Mouse (Mus musculus) gastrocnemius, postnatal 14 days (tissue): ENCODE results near the gene Mmp25. TPM values are rescaled to one million over a fixed set of nuclear protein-coding genes. Genes with fewer than 3 reads are reported as not detected.
"Not testable (repeated sequence)": the region's sequence is repeated elsewhere in the genome, so short reads cannot be mapped to it uniquely, and the experiment has no call there.

Experiments used
- DNase-seq: peaks from one replicate; pipeline ENCODE4 v3.0.0; 2021; ENCODE audit warnings: mixed read lengths
- intact Hi-C: fragments of 180-260 bp; cut with DNase I; formaldehyde crosslinking; loops from one replicate; pipeline ENCODE4 v1.15.1; 2025; ENCODE audit warnings: low total_unique reads
- total RNA-seq, 2 experiments: library from RNA; stranded (reverse); gene quantifications; 2 replicates each; pipeline ENCODE4 v1.2.3; 2021

The Mmp25 gene
- total RNA-seq, 2 experiments from 2014 or later: 0.20 to 0.27 TPM

GRCm38 (mm10) chr17:23604394-23604793 is 40.7 kb downstream of the Mmp25 start:
- intact Hi-C loops: no loop called here
- no peak for DNase-seq

GRCm38 (mm10) chr17:23603542-23603941 is 41.5 kb downstream of the Mmp25 start:
- intact Hi-C loops: no loop called here
- DNase-seq: no peak

GRCm38 (mm10) chr17:23603077-23603476 is 42.0 kb downstream of the Mmp25 start:
- intact Hi-C loops: no loop called here

GRCm38 (mm10) chr17:23601836-23602585 is 43.1 kb downstream of the Mmp25 start:
- intact Hi-C loops: no loop called here
- no peak for DNase-seq

More at GRCm38 (mm10) chr17:23603077-23603476, 42.0 kb downstream of the Mmp25 start:
- no peak for DNase-seq

- no peak for DNase-seq
- intact Hi-C loops: no loop called here
These were observed 44.1 kb downstream of the Mmp25 start, which contains the start of gene Zscan10 for GRCm38 (mm10) chr17:23600641-23601622. Zscan10 (plus strand) TSS chr17:23600856.

GRCm38 (mm10) chr17:23599605-23600063 is 45.4 kb downstream of the Mmp25 start:
- intact Hi-C loops: no loop called here
- no peak for DNase-seq

GRCm38 (mm10) chr17:23598582-23599552 is 46.2 kb downstream of the Mmp25 start, which contains the start of gene Zfp13:
Zfp13 (minus strand) TSS chr17:23599487.
- intact Hi-C loops: no loop called here
- DNase-seq: peak; percentile 84

GRCm38 (mm10) chr17:23595139-23595538 is 49.9 kb downstream of the Mmp25 start:
- intact Hi-C loops, DNase-seq: not testable (repeated sequence)

- no peak for DNase-seq
- intact Hi-C loops: no loop called here
These were observed 52.2 kb downstream of the Mmp25 start for GRCm38 (mm10) chr17:23592926-23593300.

GRCm38 (mm10) chr17:23592208-23592925 is 52.7 kb downstream of the Mmp25 start:
- intact Hi-C loops: no loop called here
- peak; percentile 94 for DNase-seq

GRCm38 (mm10) chr17:23587253-23587652 is 57.8 kb downstream of the Mmp25 start:
- intact Hi-C loops: no loop called here
- no peak for DNase-seq

GRCm38 (mm10) chr17:23585721-23586491 is 59.2 kb downstream of the Mmp25 start:
- peak; percentile 34 for DNase-seq
- intact Hi-C loops: no loop called here

GRCm38 (mm10) chr17:23584786-23585185 is 60.3 kb downstream of the Mmp25 start:
- intact Hi-C loops: no loop called here
- no peak for DNase-seq

Other genes starting within 250 kb of the Mmp25 start
- gene Vmn2r117, start 165.6 kb downstream of the Mmp25 start, total RNA-seq: not detected
- gene Zfp213, start 81.0 kb downstream of the Mmp25 start, total RNA-seq: 1 to 10 TPM; 2.2 to 2.6 TPM
- 1 to 10 TPM; 4.9 TPM for gene Zfp13, start 45.8 kb downstream of the Mmp25 start, total RNA-seq
- gene Zscan10, start 44.4 kb downstream of the Mmp25 start, total RNA-seq: not detected
- not detected for gene Bicdl2, start 15.2 kb upstream of the Mmp25 start, total RNA-seq
- gene Hcfc1r1, start 28.3 kb upstream of the Mmp25 start, total RNA-seq: 100 to 1,000 TPM; 223 to 235 TPM
- gene Thoc6, start 28.6 kb upstream of the Mmp25 start, total RNA-seq: 10 to 100 TPM; 15.8 to 19.1 TPM
- gene Tnfrsf12a, start 32.2 kb upstream of the Mmp25 start, total RNA-seq: 10 to 100 TPM; 18.7 to 57.3 TPM
- not detected for gene Cldn6, start 34.0 kb upstream of the Mmp25 start, total RNA-seq
- gene Cldn9, start 38.7 kb upstream of the Mmp25 start, total RNA-seq: under 1 TPM; 0.23 to 0.51 TPM
- under 1 TPM in 1 of 2 experiments, not detected in 1; 0.09 TPM for gene 1520401A03Rik, start 77.5 kb upstream of the Mmp25 start, total RNA-seq
- 1 to 10 TPM; 2.1 to 2.3 TPM for gene Pkmyt1, start 81.1 kb upstream of the Mmp25 start, total RNA-seq
- 1 to 10 TPM; 5.7 to 9.1 TPM for gene Paqr4, start 95.6 kb upstream of the Mmp25 start, total RNA-seq
- not detected for gene Kremen2, start 100.6 kb upstream of the Mmp25 start, total RNA-seq
- gene Flywch1, start 126.3 kb upstream of the Mmp25 start, total RNA-seq: 10 to 100 TPM; 35.6 to 35.8 TPM
- 1 to 10 TPM; 1.2 to 2.0 TPM for gene Flywch2, start 140.8 kb upstream of the Mmp25 start, total RNA-seq
- gene Srrm2, start 145.3 kb upstream of the Mmp25 start, total RNA-seq: 100 to 1,000 TPM; 148 to 169 TPM
- gene Elob, start 183.9 kb upstream of the Mmp25 start, total RNA-seq: 100 to 1,000 TPM; 321 to 328 TPM
- not detected for gene Prss33, start 190.8 kb upstream of the Mmp25 start, total RNA-seq
- gene Prss32, start 198.6 kb upstream of the Mmp25 start, total RNA-seq: not detected
- gene Prss41, start 198.9 kb upstream of the Mmp25 start, total RNA-seq: under 1 TPM in 1 of 2 experiments, not detected in 1; 0.18 TPM
- not detected for gene Prss21, start 222.8 kb upstream of the Mmp25 start, total RNA-seq
- not detected for gene Dcpp1, start 235.6 kb upstream of the Mmp25 start, total RNA-seq
- not detected for gene Dcpp2, start 235.6 kb upstream of the Mmp25 start, total RNA-seq